Mouse (Mus musculus) midbrain, postnatal 0 days (tissue): ENCODE data around the gene Slc25a35. TPM values are rescaled to one million over a fixed set of nuclear protein-coding genes. Genes with fewer than 3 reads are reported as not detected.
"Not testable (repeated sequence)": the region's sequence is repeated elsewhere in the genome, so short reads cannot be mapped to it uniquely, and the experiment has no call there.

ENCODE experiments used
- ATAC-seq: fragments of 200-750 bp; cut with Nextera tagmentation; 2 replicates; pipeline ENCODE4 v1.8.0; 2017; ENCODE audit warnings: moderate number of reproducible peaks, mild to moderate bottlenecking, moderate TSS enrichment, moderate library complexity; ENCODE audit not compliant: low FRiP score
- DNase-seq: peaks from one replicate; pipeline ENCODE4 v3.0.0-alpha.2; 2015; ENCODE audit warnings: low spot score
- H3K27ac ChIP-seq: fragments of 300-500 bp; sonication (generic); 2 replicates; pipeline ENCODE4 v1.5.1; 2014; ENCODE audit warnings: low read depth, mild to moderate bottlenecking, low read length, mixed read lengths
- H3K27me3 ChIP-seq: fragments of 300-500 bp; sonication (generic); 2 replicates; pipeline ENCODE4 v1.6.1; 2014; ENCODE audit warnings: low read length, control low read depth, mixed read lengths; ENCODE audit not compliant: insufficient read depth
- H3K36me3 ChIP-seq: fragments of 300-500 bp; sonication (generic); 2 replicates; pipeline ENCODE4 v1.6.1; 2014; ENCODE audit warnings: low read length, control low read depth, mixed read lengths; ENCODE audit not compliant: insufficient read depth
- H3K4me1 ChIP-seq: fragments of 300-500 bp; sonication (generic); 2 replicates; pipeline ENCODE4 v1.6.1; 2014; ENCODE audit warnings: mild to moderate bottlenecking, control low read depth, antibody characterized with exemption, low read length, mixed read lengths; ENCODE audit not compliant: insufficient read depth
- H3K4me2 ChIP-seq: fragments of 300-500 bp; sonication (generic); 2 replicates; pipeline ENCODE4 v1.6.1; 2014; ENCODE audit warnings: low read depth, mild to moderate bottlenecking, low read length, mixed read lengths; ENCODE audit not compliant: poor library complexity, severe bottlenecking
- H3K4me3 ChIP-seq: fragments of 300-500 bp; sonication (generic); 2 replicates; pipeline ENCODE4 v1.5.1; 2014; ENCODE audit warnings: low read depth, mild to moderate bottlenecking, low read length, moderate library complexity
- H3K9ac ChIP-seq: fragments of 300-500 bp; sonication (generic); replicated peaks from 2 replicates; pipeline ENCODE4 v1.6.1; 2014; ENCODE audit warnings: mild to moderate bottlenecking, low read length, moderate library complexity, mixed read lengths; ENCODE audit not compliant: poor library complexity, severe bottlenecking
- H3K9me3 ChIP-seq: fragments of 300-500 bp; sonication (generic); 2 replicates; pipeline ENCODE4 v1.6.1; 2016; ENCODE audit warnings: low read length, control low read depth
- CTCF ChIP-seq: IDR thresholded peaks from 2 replicates; pipeline ENCODE4 v1.5.1; 2016; ENCODE audit warnings: antibody characterized with exemption, mild to moderate bottlenecking
- WGBS: fragments of 180-500 bp; shearing (Covaris S2); extraction: QIAGEN DNeasy Blood & Tissue Kit; methylation state at CpG from one replicate; pipeline ENCODE4 v1.1.7; 2014; 5-methylcytosine and 5-hydroxymethylcytosine counted together
- polyA plus RNA-seq: library from polyadenylated mRNA; unstranded; fragments of >200 nt; fragmentation: Nextera tagmentation; extraction: Ambion mirVana; gene quantifications from 2 replicates; pipeline ENCODE4 v1.2.1, GENCODE M21; 2015
- total RNA-seq: library from RNA; depleted of rRNA; stranded (reverse); fragments of >200 nt; gene quantifications from 2 replicates; pipeline ENCODE4 v1.2.3, GENCODE M21; 2014

Gene Slc25a35
- total and polyA plus RNA-seq, 2 experiments from 2014 or later = 0.93 to 2.0 TPM

DNA sequence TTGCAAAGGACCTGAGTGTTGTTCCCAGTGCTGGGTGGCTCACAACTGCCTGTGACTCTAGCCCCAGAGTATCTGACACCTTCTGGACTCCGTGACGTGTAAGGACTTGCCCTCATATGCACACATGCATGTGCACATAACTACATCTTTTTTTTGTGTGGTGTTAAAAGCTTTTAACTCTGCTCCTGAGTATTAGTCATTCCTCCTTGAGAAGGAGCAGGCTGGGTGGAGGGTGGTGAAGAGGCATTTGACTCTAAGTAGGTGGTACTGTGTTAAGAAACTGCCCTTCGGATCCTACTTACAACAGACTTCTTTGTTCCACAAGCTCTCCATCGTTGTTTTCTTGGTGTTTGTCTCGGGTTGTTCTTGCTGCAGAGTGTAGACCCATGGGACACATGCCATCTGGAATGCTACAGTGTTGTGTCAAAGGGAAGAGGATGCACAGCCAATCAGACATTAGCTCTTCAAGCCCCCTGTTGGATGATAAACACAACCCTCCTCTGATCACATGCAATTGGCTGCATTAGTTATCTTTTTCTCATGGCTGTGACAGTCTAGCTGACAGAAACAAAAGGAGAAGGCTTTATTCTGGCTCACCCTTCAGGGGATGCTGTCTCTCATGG, 33.9 kb upstream of the Slc25a35 start:
- ATAC-seq (no peak), DNase-seq (peak; percentile 51)
- Histone ChIP-seq H3K36me3 (no peaks in the 10 kb centered on the region), H3K27ac (no peak overlapping the region; the same call in 1 of the 2 replicates), H3K9me3 (no peaks in the 10 kb centered on the region), H3K4me1 (no peaks in the 10 kb centered on the region), H3K27me3 (no peaks in the 10 kb centered on the region), H3K9ac (no peak overlapping the region), H3K4me3 (no peak overlapping the region), H3K4me2 (no peak overlapping the region)
- TF ChIP-seq CTCF = no peak
- 60% methylated on average over 5 of the region's 5 CpGs for WGBS

GRCm38 (mm10) chr11:68936951-68937350, 31.0 kb upstream of the Slc25a35 start:
- WGBS = 89% methylated on average over 4 of the region's 4 CpGs

DNA sequence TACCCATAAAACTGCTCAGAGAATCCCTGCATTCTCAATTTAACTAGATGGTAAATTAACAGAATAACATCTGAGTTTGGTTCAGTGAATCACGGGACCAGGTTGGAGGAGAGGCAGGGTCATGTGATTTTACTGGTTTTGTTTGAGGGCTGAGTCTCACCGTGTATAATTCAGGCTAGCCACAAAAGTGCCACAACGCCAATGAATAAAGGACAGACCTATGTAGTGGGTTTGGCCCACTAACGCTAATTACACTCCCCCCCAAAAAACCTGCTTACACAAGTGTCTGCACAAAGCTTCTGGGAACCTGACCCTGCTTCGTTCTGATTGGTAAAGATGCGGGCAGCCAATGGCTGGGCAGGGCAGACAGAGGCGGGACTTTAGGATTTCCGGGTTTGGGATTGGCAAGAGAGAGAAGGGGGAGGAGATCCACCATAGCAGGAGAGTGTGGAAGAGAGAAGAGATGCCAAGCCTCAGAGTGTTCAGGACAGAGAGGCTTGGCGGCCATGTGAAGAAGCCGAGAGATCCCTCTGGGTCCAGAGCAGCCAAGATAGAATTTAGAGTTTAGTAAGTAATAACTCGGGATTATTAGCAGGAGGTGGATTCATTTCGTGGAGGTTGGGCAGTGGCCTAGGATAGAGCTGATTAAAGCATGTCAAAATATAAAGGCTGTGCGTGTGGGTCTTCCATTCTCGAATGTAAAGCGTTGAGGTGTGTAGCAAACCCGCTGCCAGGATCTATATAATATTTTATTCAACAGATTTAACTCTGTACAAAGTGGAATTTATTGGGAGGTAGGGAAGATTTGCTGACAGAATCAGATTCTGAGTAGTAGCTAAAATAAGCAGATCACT, 28.3 kb upstream of the Slc25a35 start:
- WGBS = 1% methylated on average over 16 of the region's 16 CpGs
- no peaks in the 10 kb centered on the region for H3K4me1 ChIP-seq
- ATAC-seq (peak; percentile 98), DNase-seq (peak; percentile 96)
- peaks cover under 1% of the 10 kb centered on the region; the same call in 1 of the 2 replicates for H3K36me3 ChIP-seq
- peak overlapping the region; percentile 44 for H3K4me3 ChIP-seq
- peak overlapping the region; percentile 69 for H3K4me2 ChIP-seq
- no peaks in the 10 kb centered on the region for H3K27me3 ChIP-seq
- H3K9me3 ChIP-seq = no peaks in the 10 kb centered on the region
- peak overlapping the region; percentile 89 for H3K27ac ChIP-seq
- H3K9ac ChIP-seq = peak overlapping the region; percentile 66
- TF ChIP-seq CTCF = no peak

More at GRCm38 (mm10) chr11:68936951-68937350, 31.0 kb upstream of the Slc25a35 start:
- H3K4me2 ChIP-seq, DNase-seq, H3K27me3 ChIP-seq, H3K36me3 ChIP-seq, H3K4me3 ChIP-seq, H3K27ac ChIP-seq, H3K9ac ChIP-seq, H3K4me1 ChIP-seq, H3K9me3 ChIP-seq, ATAC-seq: not testable (repeated sequence)

GRCm38 (mm10) chr11:68940516-68940915, 27.4 kb upstream of the Slc25a35 start:
- TF ChIP-seq CTCF = no peak
- Histone ChIP-seq H3K27ac (peak overlapping the region; percentile 89; the same call in 1 of the 2 replicates), H3K36me3 (peaks cover 3% of the 10 kb centered on the region; the same call in 1 of the 2 replicates), H3K4me1 (no peaks in the 10 kb centered on the region), H3K27me3 (no peaks in the 10 kb centered on the region), H3K4me2 (peak overlapping the region; percentile 69), H3K4me3 (peak overlapping the region; percentile 44), H3K9me3 (no peaks in the 10 kb centered on the region), H3K9ac (peak overlapping the region; percentile 66)
- 29% methylated on average over 4 of the region's 4 CpGs for WGBS
- DNase-seq (no peak), ATAC-seq (no peak)

DNA sequence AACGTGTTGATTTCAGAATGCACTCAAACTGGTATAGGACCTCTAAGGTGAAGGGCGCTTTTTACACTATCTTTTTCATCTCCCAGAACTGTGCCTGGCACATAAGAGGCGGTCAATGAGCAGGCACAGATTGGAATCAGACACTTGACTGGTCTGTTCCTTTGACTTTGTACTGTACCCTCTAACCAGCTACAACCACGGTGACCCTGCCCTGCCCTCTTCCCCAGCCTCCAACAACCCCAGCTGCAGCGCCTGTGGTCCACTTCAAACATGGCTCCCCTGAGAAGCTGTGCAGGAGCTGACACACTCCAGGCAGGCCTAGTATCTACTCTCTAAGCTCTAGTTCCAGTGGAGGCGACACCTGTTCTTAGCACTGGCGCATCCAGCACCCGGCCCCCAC, 25.2 kb upstream of the Slc25a35 start:
- Histone ChIP-seq H3K36me3 (peaks cover 3% of the 10 kb centered on the region; the same call in 1 of the 2 replicates), H3K9me3 (no peaks in the 10 kb centered on the region), H3K9ac (no peak overlapping the region), H3K27ac (no peak overlapping the region), H3K4me1 (peaks cover 4% of the 10 kb centered on the region; the same call in 1 of the 2 replicates), H3K4me2 (no peak overlapping the region), H3K27me3 (no peaks in the 10 kb centered on the region), H3K4me3 (no peak overlapping the region)
- no peak for TF ChIP-seq CTCF
- DNase-seq (no peak), ATAC-seq (no peak)
- whole genome bisulfite sequencing = 91% methylated on average over 8 of the region's 8 CpGs

GRCm38 (mm10) chr11:68945245-68945644, 22.7 kb upstream of the Slc25a35 start:
- ATAC-seq = no peak

More at GRCm38 (mm10) chr11:68945245-68945644, 22.7 kb upstream of the Slc25a35 start:
- Histone ChIP-seq H3K4me1 (peaks cover 4% of the 10 kb centered on the region; the same call in 1 of the 2 replicates), H3K9me3 (no peaks in the 10 kb centered on the region), H3K27ac (no peak overlapping the region), H3K4me2 (no peak overlapping the region; the same call in 1 of the 2 replicates), H3K27me3 (no peaks in the 10 kb centered on the region), H3K36me3 (peaks cover 3% of the 10 kb centered on the region; the same call in 1 of the 2 replicates), H3K9ac (no peak overlapping the region), H3K4me3 (no peak overlapping the region)
- DNase-seq = no peak
- 77% methylated on average over 2 of the region's 2 CpGs for WGBS
- no peak for TF ChIP-seq CTCF
